Mouse (Mus musculus): Measurements from ENCODE around the gene 4833439L19Rik. TPM values are rescaled to one million over a fixed set of nuclear protein-coding genes. Genes with fewer than 3 reads are reported as not detected.

Gene 4833439L19Rik
- polyA plus RNA-seq, 2 experiments, result 84.6 to 125 TPM

DNA sequence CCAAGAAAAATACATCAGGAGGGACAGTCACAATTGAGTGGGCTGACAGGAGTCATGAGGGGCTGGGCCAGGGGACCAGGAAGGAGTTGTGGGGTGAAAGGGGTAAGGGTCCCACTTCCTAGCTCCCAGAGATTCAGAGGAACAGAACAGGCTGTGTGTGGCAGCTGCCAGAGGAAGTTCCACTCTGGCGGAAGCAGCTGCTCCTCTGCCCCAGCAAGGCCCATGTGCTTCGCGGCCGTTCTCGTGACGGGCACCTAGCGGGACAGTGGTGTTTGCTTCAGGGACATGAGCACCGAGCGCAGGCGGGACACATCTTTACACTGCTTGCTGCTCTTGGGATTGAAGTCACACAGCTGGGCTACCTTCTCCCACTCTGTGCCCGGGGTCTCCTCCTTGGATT is 28.4 kb upstream of the 4833439L19Rik start:
- ATAC-seq (ENCODE audit: low FRiP score, low read depth), result no peak
- H3K4me1 ChIP-seq (ENCODE audit: control insufficient read depth, insufficient read depth, low read length), result peaks cover 14% of the 10 kb centered on the region
- 90% methylated on average over 9 of the region's 11 CpGs for WGBS
- no peak for DNase-seq (ENCODE audit: low spot score)
- H3K27me3 ChIP-seq (ENCODE audit: control insufficient read depth, insufficient read depth, low read length), result no peaks in the 10 kb centered on the region
- H3K4me2 ChIP-seq (replicated peaks; ENCODE audit: low read depth, low read length, severe bottlenecking), result no peak overlapping the region
- no peak for TF ChIP-seq POLR2A (IDR thresholded peaks at IDR 0.05; ENCODE audit: borderline replicate concordance, extremely low read depth, insufficient read depth, insufficient read length)
- H3K27ac ChIP-seq (replicated peaks; ENCODE audit: low read depth, low read length), result no peak overlapping the region
- H3K36me3 ChIP-seq (ENCODE audit: control insufficient read depth, insufficient read depth, low read length), result peaks cover 13% of the 10 kb centered on the region
- H3K9ac ChIP-seq (ENCODE audit: low read depth, low read length, severe bottlenecking), result no peak overlapping the region
- no peaks in the 10 kb centered on the region for H3K9me3 ChIP-seq (ENCODE audit: control insufficient read depth, low read length)
- no peak overlapping the region for H3K4me3 ChIP-seq (replicated peaks; ENCODE audit: low read length)

DNA sequence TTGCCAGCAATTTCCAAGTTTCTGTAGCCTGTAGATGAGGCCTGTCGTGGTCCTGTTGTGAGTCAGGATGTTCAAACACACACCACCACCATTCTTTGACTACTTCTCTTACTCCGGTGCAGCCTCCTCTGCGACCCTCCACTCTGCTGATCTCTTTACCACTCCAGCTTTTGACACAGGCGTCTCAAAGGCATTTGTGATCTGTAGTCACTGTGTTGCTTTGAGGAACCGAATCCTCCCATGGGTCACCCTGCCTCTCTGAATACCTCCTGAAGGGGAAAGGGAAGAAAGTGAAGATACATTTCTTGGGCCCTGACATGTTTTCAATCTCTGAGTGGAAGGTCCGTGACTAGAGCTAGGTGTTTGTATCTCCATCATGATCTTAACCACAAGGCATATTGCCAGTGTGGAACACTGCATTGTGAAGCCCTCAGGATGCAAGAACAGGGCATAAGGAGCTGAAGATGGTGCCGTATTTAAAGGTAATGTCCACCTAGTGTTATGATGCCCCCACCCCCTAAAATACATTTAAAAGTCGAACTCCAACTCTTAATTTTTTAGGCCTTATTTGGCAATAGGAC is 26.6 kb upstream of the 4833439L19Rik start:
- Histone ChIP-seq H3K4me2 (replicated peaks; ENCODE audit: low read depth, low read length, severe bottlenecking) (no peak overlapping the region), H3K27ac (replicated peaks; ENCODE audit: low read depth, low read length) (no peak overlapping the region), H3K4me3 (replicated peaks; ENCODE audit: low read length) (peak overlapping the region; percentile 80; the same call in 1 of the 2 replicates), H3K36me3 (ENCODE audit: control insufficient read depth, insufficient read depth, low read length) (peaks cover 29% of the 10 kb centered on the region), H3K9me3 (ENCODE audit: control insufficient read depth, low read length) (no peaks in the 10 kb centered on the region), H3K4me1 (ENCODE audit: control insufficient read depth, insufficient read depth, low read length) (peaks cover 14% of the 10 kb centered on the region), H3K9ac (ENCODE audit: low read depth, low read length, severe bottlenecking) (no peak overlapping the region), H3K27me3 (ENCODE audit: control insufficient read depth, insufficient read depth, low read length) (no peaks in the 10 kb centered on the region)
- no peak for TF ChIP-seq POLR2A (IDR thresholded peaks at IDR 0.05; ENCODE audit: borderline replicate concordance, extremely low read depth, insufficient read depth, insufficient read length)
- DNase-seq (ENCODE audit: low spot score) (no peak), ATAC-seq (ENCODE audit: low FRiP score, low read depth) (no peak)
- 91% methylated on average over 8 of the region's 8 CpGs for WGBS

DNA sequence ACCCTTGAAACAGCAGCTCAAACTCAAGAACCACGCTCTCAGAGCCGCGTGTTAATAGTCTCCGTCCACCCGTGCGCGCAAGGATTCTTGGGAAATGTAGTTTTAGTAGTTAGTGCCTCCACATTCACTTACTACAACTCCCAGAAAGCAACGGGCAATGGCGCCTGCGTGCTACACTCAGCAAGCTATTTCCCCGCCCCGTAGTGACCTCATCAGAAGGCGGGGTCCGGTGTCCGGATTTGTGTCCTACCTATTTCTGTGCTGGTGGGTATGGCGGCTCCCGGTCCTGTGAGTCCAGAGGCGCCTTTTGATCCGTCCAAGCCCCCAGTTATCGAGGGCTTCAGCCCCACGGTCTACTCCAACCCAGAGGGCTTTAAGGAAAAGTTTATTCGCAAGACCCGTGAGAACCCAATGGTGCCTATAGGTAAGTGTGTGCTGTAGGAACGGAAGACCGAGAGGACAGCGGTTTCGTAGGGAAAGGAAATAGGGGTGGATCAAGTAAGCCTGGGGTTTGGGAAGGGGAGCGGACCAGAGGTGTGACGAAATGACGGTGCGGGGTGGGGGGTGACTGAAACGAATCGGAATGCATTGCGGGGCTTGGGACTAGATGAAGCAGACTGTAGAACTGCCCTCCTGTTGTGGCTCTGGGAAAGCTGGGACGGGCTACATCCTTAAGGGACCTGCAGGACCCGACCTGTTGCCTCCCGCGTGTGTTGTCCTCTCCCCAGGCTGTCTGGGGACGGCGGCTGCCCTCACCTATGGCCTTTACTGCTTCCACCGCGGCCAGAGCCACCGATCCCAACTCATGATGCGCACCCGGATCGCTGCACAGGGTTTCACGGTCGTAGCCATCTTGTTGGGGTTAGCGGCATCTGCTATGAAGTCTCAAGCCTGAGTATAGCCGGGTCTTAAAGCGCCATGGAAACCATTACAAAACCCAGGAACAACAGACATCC is 25.0 kb upstream of the 4833439L19Rik start, which contains the start of the genes Nop16 and Higd2a:
Gene Nop16 (minus strand): TSS at position 95 of the 956 bp plus-strand sequence.
Gene Higd2a (plus strand): TSS at position 212 of the 956 bp plus-strand sequence.
- peak; percentile 34; the same call in 1 of the 2 replicates for TF ChIP-seq POLR2A (IDR thresholded peaks at IDR 0.05; ENCODE audit: borderline replicate concordance, extremely low read depth, insufficient read depth, insufficient read length)
- under 1% methylated on average over 51 of the region's 51 CpGs for WGBS
- peak; percentile 99 for DNase-seq (ENCODE audit: low spot score)
- peak within 1 kb of the TSS; percentile 85 for H3K9ac ChIP-seq (ENCODE audit: low read depth, low read length, severe bottlenecking)
- ATAC-seq (ENCODE audit: low FRiP score, low read depth), result peak; percentile 98
- H3K4me1 ChIP-seq (ENCODE audit: control insufficient read depth, insufficient read depth, low read length), result peaks cover 14% of the 10 kb centered on the region
- peak within 1 kb of the TSS; percentile 91 for H3K27ac ChIP-seq (replicated peaks; ENCODE audit: low read depth, low read length)
- peaks cover 37% of the 10 kb centered on the region for H3K36me3 ChIP-seq (ENCODE audit: control insufficient read depth, insufficient read depth, low read length)
- no peaks in the 10 kb centered on the region for H3K9me3 ChIP-seq (ENCODE audit: control insufficient read depth, low read length)
- no peaks in the 10 kb centered on the region for H3K27me3 ChIP-seq (ENCODE audit: control insufficient read depth, insufficient read depth, low read length)
- peak within 1 kb of the TSS; percentile 78 for H3K4me2 ChIP-seq (replicated peaks; ENCODE audit: low read depth, low read length, severe bottlenecking)
- peak within 1 kb of the TSS; percentile 80 for H3K4me3 ChIP-seq (replicated peaks; ENCODE audit: low read length)

DNA sequence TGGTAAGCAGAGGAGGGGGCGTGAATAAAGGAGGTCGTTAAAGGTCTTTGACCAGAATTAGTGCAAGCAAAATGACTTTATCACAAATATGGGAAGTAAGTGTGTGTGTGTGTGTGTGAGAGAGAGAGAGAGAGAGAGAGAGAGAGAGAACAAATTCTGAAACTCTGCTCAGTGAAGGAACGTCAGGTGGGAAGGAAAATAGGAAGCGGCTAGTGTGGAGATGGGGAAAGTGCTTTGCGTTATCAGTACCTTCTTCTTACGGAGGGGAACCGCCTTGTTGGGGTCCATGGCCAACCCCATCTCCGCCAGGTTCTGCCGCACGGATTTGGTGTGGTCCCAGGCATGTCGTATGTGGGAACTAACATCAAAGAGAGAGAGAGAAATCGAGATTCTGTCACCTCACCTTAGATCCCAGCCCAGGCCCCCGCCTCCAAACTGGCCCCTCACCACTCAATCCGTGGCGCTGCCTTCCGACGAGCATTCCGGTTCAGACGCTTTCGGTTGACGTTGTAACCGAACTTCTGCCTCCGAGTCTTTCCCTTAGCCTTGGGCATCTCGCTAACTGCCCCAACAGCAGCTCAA is 24.3 kb upstream of the 4833439L19Rik start:
- H3K4me3 ChIP-seq (replicated peaks; ENCODE audit: low read length), result peak overlapping the region; percentile 80
- WGBS, result 3% methylated on average over 24 of the region's 24 CpGs
- peak overlapping the region; percentile 64 for H3K4me2 ChIP-seq (replicated peaks; ENCODE audit: low read depth, low read length, severe bottlenecking)
- H3K36me3 ChIP-seq (ENCODE audit: control insufficient read depth, insufficient read depth, low read length), result peaks cover 43% of the 10 kb centered on the region
- TF ChIP-seq POLR2A (IDR thresholded peaks at IDR 0.05; ENCODE audit: borderline replicate concordance, extremely low read depth, insufficient read depth, insufficient read length), result no peak
- DNase-seq (ENCODE audit: low spot score), result no peak
- peaks cover 14% of the 10 kb centered on the region for H3K4me1 ChIP-seq (ENCODE audit: control insufficient read depth, insufficient read depth, low read length)
- peak; percentile 4; the same call in 1 of the 2 replicates for ATAC-seq (ENCODE audit: low FRiP score, low read depth)
- H3K27me3 ChIP-seq (ENCODE audit: control insufficient read depth, insufficient read depth, low read length), result no peaks in the 10 kb centered on the region
- H3K27ac ChIP-seq (replicated peaks; ENCODE audit: low read depth, low read length), result no peak overlapping the region
- H3K9me3 ChIP-seq (ENCODE audit: control insufficient read depth, low read length), result no peaks in the 10 kb centered on the region
- peak overlapping the region; percentile 61 for H3K9ac ChIP-seq (ENCODE audit: low read depth, low read length, severe bottlenecking)

DNA sequence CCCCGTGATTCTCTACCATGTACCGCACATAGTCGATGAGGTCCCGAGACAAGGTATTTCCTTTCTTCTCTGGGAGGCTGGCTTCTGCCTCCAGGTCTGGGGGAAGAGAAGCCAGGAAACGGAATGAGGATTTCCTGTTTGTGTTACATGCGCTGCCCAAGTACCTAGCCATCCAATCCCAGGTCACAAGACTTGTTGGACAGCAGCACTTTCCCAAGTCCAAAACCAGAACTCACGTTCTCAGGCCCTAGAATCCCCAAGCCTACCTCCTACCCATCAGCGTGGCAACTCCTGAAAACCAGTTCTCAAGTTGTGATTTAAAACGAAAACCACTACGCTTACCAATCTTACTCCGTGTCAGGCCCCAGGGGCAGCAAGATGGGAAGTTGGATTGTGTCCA is 20.6 kb upstream of the 4833439L19Rik start:
- H3K9me3 ChIP-seq (ENCODE audit: control insufficient read depth, low read length), result no peaks in the 10 kb centered on the region
- no peak overlapping the region for H3K9ac ChIP-seq (ENCODE audit: low read depth, low read length, severe bottlenecking)
- H3K36me3 ChIP-seq (ENCODE audit: control insufficient read depth, insufficient read depth, low read length), result peaks cover 72% of the 10 kb centered on the region
- ATAC-seq (ENCODE audit: low FRiP score, low read depth) (no peak), DNase-seq (ENCODE audit: low spot score) (no peak)
- TF ChIP-seq POLR2A (IDR thresholded peaks at IDR 0.05; ENCODE audit: borderline replicate concordance, extremely low read depth, insufficient read depth, insufficient read length), result no peak
- H3K4me1 ChIP-seq (ENCODE audit: control insufficient read depth, insufficient read depth, low read length), result peaks cover 7% of the 10 kb centered on the region
- 89% methylated on average over 11 of the region's 11 CpGs for WGBS
- no peak overlapping the region for H3K4me2 ChIP-seq (replicated peaks; ENCODE audit: low read depth, low read length, severe bottlenecking)
- H3K4me3 ChIP-seq (replicated peaks; ENCODE audit: low read length), result no peak overlapping the region
- H3K27me3 ChIP-seq (ENCODE audit: control insufficient read depth, insufficient read depth, low read length), result no peaks in the 10 kb centered on the region
- H3K27ac ChIP-seq (replicated peaks; ENCODE audit: low read depth, low read length), result no peak overlapping the region

Measured in limb, embryonic 14.5 days (tissue).